ENCODE assay signal across 9 mouse cellular contexts in the genomic region with DNA sequence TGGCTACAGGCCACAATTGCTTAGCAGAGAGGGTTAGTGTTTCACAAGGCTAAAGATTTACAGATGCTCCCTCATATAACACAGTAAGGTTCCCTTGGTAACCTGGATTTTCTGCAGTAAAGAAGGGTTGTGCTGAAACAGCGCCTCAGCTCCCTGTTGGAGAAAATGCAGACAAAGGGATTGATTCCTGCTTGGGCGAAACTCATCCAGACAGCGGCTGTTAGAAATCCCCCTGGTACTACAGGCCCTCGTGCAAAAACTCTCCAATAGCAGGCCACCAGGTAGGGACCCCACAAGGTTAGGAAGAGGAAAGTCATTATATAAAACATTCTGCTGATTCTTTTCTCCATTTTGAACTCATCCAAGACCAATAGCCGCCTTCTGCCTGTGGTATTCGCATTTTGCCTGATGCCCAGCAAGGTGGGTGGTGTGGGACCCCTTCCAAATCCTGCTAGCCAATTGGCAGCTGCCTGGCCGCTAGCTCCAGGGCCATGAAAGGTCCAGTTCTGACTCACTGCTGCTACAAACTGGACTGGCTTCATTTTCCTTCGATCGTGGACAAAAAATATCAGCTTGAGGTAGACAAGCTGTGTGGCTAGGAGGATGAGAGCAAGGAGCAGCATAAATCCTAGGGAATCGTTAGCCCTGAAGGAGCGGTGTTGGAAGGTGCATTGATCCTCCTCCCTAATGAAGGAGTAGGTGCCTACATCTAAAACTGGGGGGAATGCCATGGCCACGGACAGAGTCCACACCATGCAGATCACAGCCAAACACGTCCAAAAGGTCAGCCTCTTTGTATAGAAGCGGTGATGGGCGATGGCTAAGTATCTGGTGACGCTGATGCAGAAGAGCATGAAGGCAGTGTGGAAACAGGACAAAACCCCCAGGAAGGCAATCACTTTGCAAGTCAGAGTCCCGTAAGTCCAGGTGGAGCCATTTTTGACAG. TPM values are rescaled to one million over a fixed set of nuclear protein-coding genes. Genes with fewer than 3 reads are reported as not detected.
A peak's percentile ranks its signal among the peaks of the same experiment; 100 is the strongest.
DNase-seq lines count a peak whose midpoint lies in the region; ATAC-seq and TF ChIP-seq lines count a peak whose summit lies in the region.
"Had no signal": no experiment of that assay in that cellular context is flagged by ENCODE, and none has a peak within 500 bp of the region (broad histone marks: within the 10 kb centered on the region; RNA-seq: fewer than 3 reads in every experiment).

No protein-coding gene starts in this region.

- H3K4me1 ChIP-seq in hindbrain, embryonic 11.5 days (replicated peaks; ENCODE audit: control insufficient read depth, insufficient read depth, low read length) = no peaks in the 10 kb centered on the region
- no peaks in the 10 kb centered on the region for H3K4me1 ChIP-seq in limb, embryonic 14.5 days (ENCODE audit: control insufficient read depth, insufficient read depth, low read length)

- peak overlapping the region; percentile 76 for H3K4me2 ChIP-seq in hindbrain, embryonic 11.5 days (replicated peaks; ENCODE audit: low read depth, low read length)
- no peak overlapping the region for H3K4me2 ChIP-seq in limb, embryonic 14.5 days (replicated peaks; ENCODE audit: low read depth, low read length, severe bottlenecking)

- TF ChIP-seq POLR2A in limb, embryonic 14.5 days (IDR thresholded peaks at IDR 0.05; ENCODE audit: borderline replicate concordance, extremely low read depth, insufficient read depth, insufficient read length) = no peak

- no peaks in the 10 kb centered on the region for H3K27me3 ChIP-seq in hindbrain, embryonic 11.5 days (ENCODE audit: control insufficient read depth, insufficient read depth, low read length)
- H3K27me3 ChIP-seq in limb, embryonic 14.5 days (ENCODE audit: control insufficient read depth, insufficient read depth, low read length) = no peaks in the 10 kb centered on the region

- H3K27ac ChIP-seq in hindbrain, embryonic 11.5 days (ENCODE audit: low read depth, low read length) = peak overlapping the region; percentile 5; the same call in 1 of the 2 replicates
- 0 out of 2 replicates have a peak overlapping the region, but pooled peaks have one; percentile 34 for H3K27ac ChIP-seq in limb, embryonic 14.5 days (replicated peaks; ENCODE audit: low read depth, low read length)

- no peaks in the 10 kb centered on the region for H3K36me3 ChIP-seq in hindbrain, embryonic 11.5 days (ENCODE audit: control insufficient read depth, insufficient read depth, low read length)
- no peaks in the 10 kb centered on the region for H3K36me3 ChIP-seq in limb, embryonic 14.5 days (ENCODE audit: control insufficient read depth, insufficient read depth, low read length)
- H3K36me3 ChIP-seq: G1E had no signal

- peak; percentile 87 for DNase-seq in Muller cell, postnatal 12 days (ENCODE audit: inconsistent ontology term)
- DNase-seq in cerebellum, postnatal 14 days = peak; percentile 95 to 97
- peak; percentile 21 for DNase-seq in hindbrain, embryonic 11.5 days (ENCODE audit: low spot score)
- peak; percentile 14 for DNase-seq in limb, embryonic 14.5 days (ENCODE audit: low spot score)
- DNase-seq in lung, adult 18-20 months = no peak
- DNase-seq in embryo, embryonic 9.5 days (ENCODE audit: extremely low spot score) = no peak
- DNase-seq in gastrocnemius, postnatal 25 days = no peak

- no peak for ATAC-seq in hindbrain, embryonic 11.5 days (ENCODE audit: low FRiP score)
- ATAC-seq in limb, embryonic 14.5 days (ENCODE audit: low FRiP score, low read depth) = peak; percentile 58; the same call in 1 of the 2 replicates
- ATAC-seq in erythroid progenitor cell, adult 5-6 weeks (replicated peaks; ENCODE audit: low FRiP score, poor library complexity, severe bottlenecking) = no peak

- 61% methylated on average over 17 of the region's 17 CpGs for WGBS in hindbrain, embryonic 11.5 days
- WGBS in limb, embryonic 14.5 days = 62% methylated on average over 17 of the region's 17 CpGs

- H3K4me3 ChIP-seq in hindbrain, embryonic 11.5 days (ENCODE audit: low read depth, low read length) = no peak overlapping the region; the same call in 1 of the 2 replicates
- no peak overlapping the region for H3K4me3 ChIP-seq in limb, embryonic 14.5 days (replicated peaks; ENCODE audit: low read length)

- no peaks in the 10 kb centered on the region for H3K9me3 ChIP-seq in hindbrain, embryonic 11.5 days (ENCODE audit: control insufficient read depth, low read length)
- no peaks in the 10 kb centered on the region for H3K9me3 ChIP-seq in limb, embryonic 14.5 days (ENCODE audit: control insufficient read depth, low read length)
- H3K9me3 ChIP-seq: G1E had no signal

- H3K9ac ChIP-seq in hindbrain, embryonic 11.5 days (ENCODE audit: low read depth, low read length) = no peak overlapping the region
- no peak overlapping the region; the same call in 1 of the 2 replicates for H3K9ac ChIP-seq in limb, embryonic 14.5 days (ENCODE audit: low read depth, low read length, severe bottlenecking)

RNA-seq across cellular contexts. Expression of gene Gpr85, which starts 3.7 kb away (rescaled TPM):
- 25.7 and 26.2 TPM in 2 replicates for polyA plus RNA-seq in hindbrain, embryonic 11.5 days (2014; fragmentation: Nextera tagmentation; extraction: Ambion mirVana)
- 3.9 and 5.0 TPM in 2 replicates for polyA plus RNA-seq in limb, embryonic 14.5 days (2012; rRNA removed)
- polyA plus RNA-seq in limb, embryonic 14.5 days (2014; fragmentation: Nextera tagmentation; extraction: Ambion mirVana) = 6.5 and 6.9 TPM in 2 replicates
- not detected in 2 replicates for total RNA-seq in erythroid progenitor cell, adult 5-6 weeks (2015; ENCODE audit: low replicate concordance)
- not detected in 2 replicates for total RNA-seq in erythroid progenitor cell, adult 5-6 weeks (2017; ENCODE audit: low replicate concordance)
- under 1 TPM in 1 of 2 experiments, not detected in 1; 0.13 TPM for total RNA-seq in gastrocnemius, postnatal 25 days (2021)
- polyA plus RNA-seq: G1E had no signal

RNA-seq across cellular contexts. Expression of gene 2610001J05Rik, which starts 35.3 kb away (rescaled TPM):
- 71.8 and 72.5 TPM in 2 replicates for polyA plus RNA-seq in hindbrain, embryonic 11.5 days (2014; fragmentation: Nextera tagmentation; extraction: Ambion mirVana)
- 71.5 and 99.4 TPM in 2 replicates for polyA plus RNA-seq in limb, embryonic 14.5 days (2012; rRNA removed)
- 95.2 and 103 TPM in 2 replicates for polyA plus RNA-seq in limb, embryonic 14.5 days (2014; fragmentation: Nextera tagmentation; extraction: Ambion mirVana)
- 5.8 and 7.1 TPM in 2 replicates for total RNA-seq in erythroid progenitor cell, adult 5-6 weeks (2015; ENCODE audit: low replicate concordance)
- 0.30 and 13.1 TPM in 2 replicates for total RNA-seq in erythroid progenitor cell, adult 5-6 weeks (2017; ENCODE audit: low replicate concordance)
- 10 to 100 TPM; 25.9 to 27.6 TPM for total RNA-seq in gastrocnemius, postnatal 25 days (2021)

Comparison
In these comparisons a context has a peak if more than half of its experiments do, and no peak if none do; other contexts are left out.
1. DNase-seq: peak in Muller cell, postnatal 12 days (single experiment), cerebellum, postnatal 14 days (2 of 2), hindbrain, embryonic 11.5 days (single experiment) and limb, embryonic 14.5 days (single experiment); none in lung, adult 18-20 months (0 of 2), embryo, embryonic 9.5 days (single experiment) and gastrocnemius, postnatal 25 days (single experiment).